Comparison of ENCODE assay signal across 20 mouse cellular contexts in the genomic region with DNA sequence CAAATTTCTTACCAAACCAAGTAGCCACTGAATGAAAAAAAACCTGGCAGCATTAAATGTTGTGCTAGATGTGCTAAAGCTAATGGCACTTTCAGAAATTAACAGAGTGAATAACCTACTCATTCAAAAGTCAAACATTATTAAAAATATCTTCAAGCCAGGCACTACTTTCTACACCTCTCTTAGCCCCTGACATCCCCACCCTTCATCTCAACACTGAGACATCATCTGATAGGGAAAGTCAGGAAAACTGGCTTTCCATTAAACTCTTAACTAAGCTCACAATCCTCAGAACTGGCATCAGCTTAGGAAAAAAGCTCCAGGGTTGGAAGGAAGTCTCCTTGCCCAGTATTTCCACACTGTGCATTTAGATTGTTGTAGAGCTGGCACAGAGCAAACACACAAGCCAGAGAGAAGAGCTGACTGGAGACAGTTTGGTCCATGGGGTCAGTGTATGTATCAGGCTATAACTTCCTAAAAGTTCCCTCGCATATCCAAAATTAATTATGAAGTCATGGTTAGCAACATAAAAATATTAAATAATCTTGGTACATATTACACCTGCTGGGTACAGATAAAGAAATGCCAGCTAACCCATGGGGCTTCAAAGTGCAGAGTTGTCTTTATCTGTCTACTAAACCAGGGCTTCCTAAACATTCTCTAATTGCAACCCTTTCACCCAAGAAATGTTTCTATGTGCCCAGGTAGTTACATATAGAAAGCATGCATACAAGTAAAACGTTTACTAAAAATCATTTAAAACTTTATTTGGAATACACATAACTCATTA. TPM values are rescaled to one million over a fixed set of nuclear protein-coding genes. Genes with fewer than 3 reads are reported as not detected.
A peak's percentile ranks its signal among the peaks of the same experiment; 100 is the strongest.
DNase-seq lines count a peak whose midpoint lies in the region; ATAC-seq lines count a peak whose summit lies in the region.
"Had no signal": no experiment of that assay in that cellular context is flagged by ENCODE, and none has a peak within 500 bp of the region (broad histone marks: within the 10 kb centered on the region; RNA-seq: fewer than 3 reads in every experiment).

No protein-coding gene starts in this region.

- H3K9ac ChIP-seq in liver, embryonic 11.5 days (ENCODE audit: low read depth, low read length) = no peak overlapping the region
- H3K9ac ChIP-seq in heart, embryonic 12.5 days = no peak overlapping the region
- H3K9ac ChIP-seq: heart, embryonic 13.5 days; limb, embryonic 15.5 days; midbrain, embryonic 12.5 days; neural tube, embryonic 15.5 days had no signal

- peak overlapping the region; percentile 12 for H3K4me2 ChIP-seq in liver, embryonic 11.5 days
- no peak overlapping the region for H3K4me2 ChIP-seq in heart, embryonic 12.5 days
- H3K4me2 ChIP-seq: heart, embryonic 13.5 days; limb, embryonic 15.5 days; midbrain, embryonic 12.5 days; neural tube, embryonic 15.5 days had no signal

- H3K27ac ChIP-seq in liver, embryonic 11.5 days (ENCODE audit: low read depth, low read length) = peak overlapping the region; percentile 70; the same call in 1 of the 2 replicates
- H3K27ac ChIP-seq in heart, embryonic 12.5 days (ENCODE audit: poor library complexity, severe bottlenecking) = no peak overlapping the region
- H3K27ac ChIP-seq: heart, embryonic 13.5 days; limb, embryonic 15.5 days; midbrain, embryonic 12.5 days; neural tube, embryonic 15.5 days had no signal

- no peak for DNase-seq in liver, embryonic 11.5 days (ENCODE audit: low spot score)
- no peak for DNase-seq in liver
- peak; percentile 12 for DNase-seq in brain, adult 2 months (ENCODE audit: low read depth, low spot score)
- peak; percentile 19 for DNase-seq in fat pad, adult 2 months (ENCODE audit: extremely low read depth, low read depth, low spot score)
- no peak for DNase-seq in frontal cortex, postnatal 10 days (ENCODE audit: low spot score in 2 of 2)
- DNase-seq in urinary bladder, postnatal 10 days (ENCODE audit: low spot score) = no peak
- DNase-seq: adrenal gland, postnatal 36 days; cerebellum, adult 11 months; gastrocnemius, postnatal 25 days; kidney, adult 9 months; kidney, postnatal 4 days; lung, postnatal 10 days had no signal

- peaks cover 9% of the 10 kb centered on the region for H3K4me1 ChIP-seq in liver, embryonic 11.5 days (replicated peaks; ENCODE audit: control insufficient read depth, insufficient read depth, low read length)
- H3K4me1 ChIP-seq in heart, embryonic 12.5 days (replicated peaks) = peaks cover 11% of the 10 kb centered on the region; the same call in 1 of the 2 replicates
- H3K4me1 ChIP-seq: limb, embryonic 15.5 days; midbrain, embryonic 12.5 days had no signal

- peak; percentile 87 for ATAC-seq in liver, embryonic 11.5 days (replicated peaks; ENCODE audit: low FRiP score)
- ATAC-seq in megakaryocyte, adult 5-6 weeks (ENCODE audit: poor library complexity, severe bottlenecking) = 0 out of 2 replicates have a peak, but pooled peaks have one; percentile 12
- ATAC-seq in heart, embryonic 12.5 days (ENCODE audit: insufficient number of reproducible peaks, low FRiP score) = no peak
- ATAC-seq: forebrain, embryonic 16.5 days; inflammation-experienced regulatory T-cells, adult 6 months had no signal

- H3K27me3 ChIP-seq in liver, embryonic 11.5 days (replicated peaks; ENCODE audit: control insufficient read depth, insufficient read depth, low read length) = no peaks in the 10 kb centered on the region
- no peaks in the 10 kb centered on the region for H3K27me3 ChIP-seq in heart, embryonic 12.5 days (replicated peaks)
- H3K27me3 ChIP-seq: heart, embryonic 13.5 days; limb, embryonic 15.5 days; midbrain, embryonic 12.5 days; neural tube, embryonic 15.5 days had no signal

- no peaks in the 10 kb centered on the region for H3K36me3 ChIP-seq in liver, embryonic 11.5 days (ENCODE audit: control insufficient read depth, insufficient read depth, low read length)
- H3K36me3 ChIP-seq in heart, embryonic 12.5 days = no peaks in the 10 kb centered on the region
- H3K36me3 ChIP-seq: heart, embryonic 13.5 days; limb, embryonic 15.5 days; midbrain, embryonic 12.5 days; neural tube, embryonic 15.5 days had no signal

- WGBS in liver, embryonic 11.5 days = 65% methylated on average over 2 of the region's 2 CpGs
- 83% methylated on average over 2 of the region's 2 CpGs for WGBS in heart, embryonic 12.5 days

- no peaks in the 10 kb centered on the region for H3K9me3 ChIP-seq in liver, embryonic 11.5 days (ENCODE audit: control insufficient read depth, low read length)
- H3K9me3 ChIP-seq in heart, embryonic 12.5 days (replicated peaks) = no peaks in the 10 kb centered on the region
- H3K9me3 ChIP-seq: heart, embryonic 13.5 days; limb, embryonic 15.5 days; midbrain, embryonic 12.5 days; neural tube, embryonic 15.5 days had no signal

- H3K4me3 ChIP-seq in liver, embryonic 11.5 days (ENCODE audit: low read depth, low read length) = no peak overlapping the region
- no peak overlapping the region for H3K4me3 ChIP-seq in heart, embryonic 12.5 days
- H3K4me3 ChIP-seq: heart, embryonic 13.5 days; limb, embryonic 15.5 days; midbrain, embryonic 12.5 days; neural tube, embryonic 15.5 days had no signal

RNA-seq across cellular contexts. Expression of a gene that starts 41.2 kb away (rescaled TPM):
- polyA plus RNA-seq in liver, embryonic 11.5 days (2014; fragmentation: Nextera tagmentation; extraction: Ambion mirVana) = 25.6 and 30.7 TPM in 2 replicates
- total RNA-seq in megakaryocyte, adult 5-6 weeks (2015) = 44.1 and 47.0 TPM in 2 replicates
- 71.1 and 77.2 TPM in 2 replicates for total RNA-seq in megakaryocyte, adult 5-6 weeks (2017)
- polyA plus RNA-seq in heart, embryonic 12.5 days (2016; fragmentation: Nextera tagmentation; extraction: Ambion mirVana) = 33.5 and 33.9 TPM in 2 replicates

Comparison
In these comparisons a context has a peak if more than half of its experiments do, and no peak if none do; other contexts are left out.
1. DNase-seq: peak in brain, adult 2 months (single experiment) and fat pad, adult 2 months (single experiment); none in liver, embryonic 11.5 days (single experiment), liver (single experiment), frontal cortex, postnatal 10 days (0 of 2) and urinary bladder, postnatal 10 days (single experiment).